Mouse (Mus musculus): ENCODE results near the gene Card19. TPM values are rescaled to one million over a fixed set of nuclear protein-coding genes. Genes with fewer than 3 reads are reported as not detected.

Card19 gene
- polyA plus RNA-seq, 1 experiment: 534 TPM

- peaks cover 26% of the 10 kb centered on the region for H3K27me3 ChIP-seq (replicated peaks)
- no peaks in the 10 kb centered on the region for H3K36me3 ChIP-seq (replicated peaks; ENCODE audit: low read length)
- no peak overlapping the region for H3K4me3 ChIP-seq (replicated peaks)
- H3K9me3 ChIP-seq: no peaks in the 10 kb centered on the region
- H3K4me1 ChIP-seq: peaks cover 70% of the 10 kb centered on the region
- TF ChIP-seq FLI1 (IDR thresholded peaks at IDR 0.05; ENCODE audit: low read length): no peak
- no peak for TF ChIP-seq GATA1 (IDR thresholded peaks at IDR 0.05; ENCODE audit: borderline replicate concordance, low read length)
These were observed 46.2 kb downstream of the Card19 start for GRCm38 (mm10) chr13:49169448-49170207.

- no peak overlapping the region for H3K4me3 ChIP-seq (replicated peaks)
- peaks cover 43% of the 10 kb centered on the region for H3K27me3 ChIP-seq (replicated peaks)
- no peaks in the 10 kb centered on the region for H3K36me3 ChIP-seq (replicated peaks; ENCODE audit: low read length)
- peaks cover 69% of the 10 kb centered on the region for H3K4me1 ChIP-seq
- H3K9me3 ChIP-seq: no peaks in the 10 kb centered on the region
- TF ChIP-seq FLI1 (IDR thresholded peaks at IDR 0.05; ENCODE audit: low read length) (no peak), GATA1 (IDR thresholded peaks at IDR 0.05; ENCODE audit: borderline replicate concordance, low read length) (no peak)
These were observed 48.8 kb downstream of the Card19 start for GRCm38 (mm10) chr13:49167081-49167480.

- Histone ChIP-seq H3K27me3 (replicated peaks) (peaks cover 65% of the 10 kb centered on the region), H3K4me3 (replicated peaks) (no peak overlapping the region)
- TF ChIP-seq GATA1 (IDR thresholded peaks at IDR 0.05; ENCODE audit: borderline replicate concordance, low read length): no peak
- no peak for TF ChIP-seq FLI1 (IDR thresholded peaks at IDR 0.05; ENCODE audit: low read length)
These were observed 52.2 kb downstream of the Card19 start for GRCm38 (mm10) chr13:49163645-49164044.

GRCm38 (mm10) chr13:49162722-49163121 lies 53.1 kb downstream of the Card19 start:
- H3K36me3 ChIP-seq (replicated peaks; ENCODE audit: low read length): no peaks in the 10 kb centered on the region
- no peak for TF ChIP-seq FLI1 (IDR thresholded peaks at IDR 0.05; ENCODE audit: low read length)
- TF ChIP-seq GATA1 (IDR thresholded peaks at IDR 0.05; ENCODE audit: borderline replicate concordance, low read length): no peak

More at GRCm38 (mm10) chr13:49163645-49164044, 52.2 kb downstream of the Card19 start:
- Histone ChIP-seq H3K36me3 (replicated peaks; ENCODE audit: low read length) (no peaks in the 10 kb centered on the region), H3K4me1 (peaks cover 55% of the 10 kb centered on the region), H3K9me3 (no peaks in the 10 kb centered on the region)

GRCm38 (mm10) chr13:49161236-49161635 lies 54.6 kb downstream of the Card19 start:
- Histone ChIP-seq H3K4me3 (replicated peaks) (no peak overlapping the region), H3K27me3 (replicated peaks) (peaks cover 77% of the 10 kb centered on the region), H3K9me3 (peaks cover 15% of the 10 kb centered on the region), H3K36me3 (replicated peaks; ENCODE audit: low read length) (no peaks in the 10 kb centered on the region), H3K4me1 (peaks cover 37% of the 10 kb centered on the region)
- no peak for TF ChIP-seq FLI1 (IDR thresholded peaks at IDR 0.05; ENCODE audit: low read length)
- TF ChIP-seq GATA1 (IDR thresholded peaks at IDR 0.05; ENCODE audit: borderline replicate concordance, low read length): no peak

More at GRCm38 (mm10) chr13:49162722-49163121, 53.1 kb downstream of the Card19 start:
- Histone ChIP-seq H3K4me1 (peaks cover 50% of the 10 kb centered on the region), H3K9me3 (peaks cover under 1% of the 10 kb centered on the region; the same call in 1 of the 2 replicates), H3K27me3 (replicated peaks) (peaks cover 69% of the 10 kb centered on the region), H3K4me3 (replicated peaks) (peak overlapping the region; percentile 31)

GRCm38 (mm10) chr13:49158040-49158713 lies 57.7 kb downstream of the Card19 start:
- H3K4me3 ChIP-seq (replicated peaks): no peak overlapping the region
- H3K4me1 ChIP-seq: peaks cover 19% of the 10 kb centered on the region
- H3K36me3 ChIP-seq (replicated peaks; ENCODE audit: low read length): no peaks in the 10 kb centered on the region
- no peak for TF ChIP-seq GATA1 (IDR thresholded peaks at IDR 0.05; ENCODE audit: borderline replicate concordance, low read length)
- no peak for TF ChIP-seq FLI1 (IDR thresholded peaks at IDR 0.05; ENCODE audit: low read length)
- H3K9me3 ChIP-seq: peaks cover 17% of the 10 kb centered on the region
- peaks cover 78% of the 10 kb centered on the region for H3K27me3 ChIP-seq (replicated peaks)

- Histone ChIP-seq H3K27me3 (replicated peaks) (peaks cover 77% of the 10 kb centered on the region), H3K36me3 (replicated peaks; ENCODE audit: low read length) (no peaks in the 10 kb centered on the region), H3K4me1 (peaks cover 5% of the 10 kb centered on the region; the same call in 1 of the 2 replicates), H3K9me3 (peaks cover 17% of the 10 kb centered on the region), H3K4me3 (replicated peaks) (no peak overlapping the region)
- no peak for TF ChIP-seq FLI1 (IDR thresholded peaks at IDR 0.05; ENCODE audit: low read length)
- no peak for TF ChIP-seq GATA1 (IDR thresholded peaks at IDR 0.05; ENCODE audit: borderline replicate concordance, low read length)
These were observed 59.2 kb downstream of the Card19 start for GRCm38 (mm10) chr13:49156645-49157044.

- no peak for TF ChIP-seq FLI1 (IDR thresholded peaks at IDR 0.05; ENCODE audit: low read length)
- Histone ChIP-seq H3K27me3 (replicated peaks) (peaks cover 83% of the 10 kb centered on the region), H3K4me1 (no peaks in the 10 kb centered on the region; the same call in 1 of the 2 replicates), H3K36me3 (replicated peaks; ENCODE audit: low read length) (no peaks in the 10 kb centered on the region), H3K4me3 (replicated peaks) (no peak overlapping the region), H3K9me3 (peaks cover 17% of the 10 kb centered on the region)
These were observed 61.2 kb downstream of the Card19 start for GRCm38 (mm10) chr13:49154621-49155020.

- Histone ChIP-seq H3K36me3 (replicated peaks; ENCODE audit: low read length) (no peaks in the 10 kb centered on the region), H3K27me3 (replicated peaks) (peaks cover 83% of the 10 kb centered on the region), H3K4me3 (replicated peaks) (no peak overlapping the region), H3K9me3 (peaks cover 17% of the 10 kb centered on the region), H3K4me1 (no peaks in the 10 kb centered on the region)
- no peak for TF ChIP-seq FLI1 (IDR thresholded peaks at IDR 0.05; ENCODE audit: low read length)
These were observed 61.8 kb downstream of the Card19 start for GRCm38 (mm10) chr13:49154028-49154427.

Other genes starting within 250 kb of the Card19 start
- gene Fam120a, start 248.0 kb downstream of the Card19 start, polyA plus RNA-seq (2012; ENCODE audit: insufficient read depth, low replicate concordance): 60.7 and 71.7 TPM in 2 replicates
- 0.02 and 0.35 TPM in 2 replicates for gene Wnk2, start 68.0 kb downstream of the Card19 start, polyA plus RNA-seq (2012; ENCODE audit: insufficient read depth, low replicate concordance)
- gene Ninj1, start 28.6 kb downstream of the Card19 start, polyA plus RNA-seq (2012; ENCODE audit: insufficient read depth, low replicate concordance): 422 and 866 TPM in 2 replicates
- 289 and 697 TPM in 2 replicates for gene Susd3, start 32.7 kb upstream of the Card19 start, polyA plus RNA-seq (2012; ENCODE audit: insufficient read depth, low replicate concordance)
- gene Fgd3, start 104.3 kb upstream of the Card19 start, polyA plus RNA-seq (2012; ENCODE audit: insufficient read depth, low replicate concordance): 9.1 and 10.4 TPM in 2 replicates
- 21.2 and 22.5 TPM in 2 replicates for gene Bicd2, start 125.5 kb upstream of the Card19 start, polyA plus RNA-seq (2012; ENCODE audit: insufficient read depth, low replicate concordance)
- gene Ippk, start 205.2 kb upstream of the Card19 start, polyA plus RNA-seq (2012; ENCODE audit: insufficient read depth, low replicate concordance): 1.4 TPM in 1 of 2 replicates, not detected in the other

Data from megakaryocyte, embryonic 14.5 days (primary cell).